Mouse (Mus musculus): ENCODE data around the gene Polr2j. TPM values are rescaled to one million over a fixed set of nuclear protein-coding genes. Genes with fewer than 3 reads are reported as not detected.
A peak's percentile ranks its signal among the peaks of the same experiment; 100 is the strongest.
"Not testable (repeated sequence)": the region's sequence is repeated elsewhere in the genome, so short reads cannot be mapped to it uniquely, and the experiment has no call there.

Polr2j gene
- polyA plus RNA-seq, 1 experiment from 2014 or later: 200 TPM

GRCm38 (mm10) chr5:136146936-136147335 lies 30.5 kb downstream of the Polr2j start:
- Histone ChIP-seq H3K4me2 (no peak overlapping the region), H3K4me3 (no peak overlapping the region), H3K9ac (no peak overlapping the region), H3K9me3 (no peaks in the 10 kb centered on the region), H3K36me3 (replicated peaks) (peaks cover 3% of the 10 kb centered on the region; the same call in 1 of the 2 replicates), H3K27ac (no peak overlapping the region), H3K27me3 (replicated peaks) (no peaks in the 10 kb centered on the region), H3K4me1 (no peaks in the 10 kb centered on the region)
- no peak for ATAC-seq (replicated peaks)
- WGBS: 96% methylated on average over 1 of the region's 1 CpGs

- ATAC-seq (replicated peaks): no peak
- H3K27ac ChIP-seq: no peak overlapping the region
- 71% methylated on average over 8 of the region's 8 CpGs for WGBS
- H3K9ac ChIP-seq: no peak overlapping the region
- H3K4me2 ChIP-seq: no peak overlapping the region
- no peaks in the 10 kb centered on the region for H3K4me1 ChIP-seq
- H3K4me3 ChIP-seq: no peak overlapping the region
- no peaks in the 10 kb centered on the region for H3K36me3 ChIP-seq (replicated peaks)
- no peaks in the 10 kb centered on the region for H3K27me3 ChIP-seq (replicated peaks)
- no peaks in the 10 kb centered on the region for H3K9me3 ChIP-seq
Measured at GRCm38 (mm10) chr5:136147704-136148103, 31.3 kb downstream of the Polr2j start.

- H3K36me3 ChIP-seq (replicated peaks); H3K4me3 ChIP-seq; H3K27me3 ChIP-seq (replicated peaks); H3K27ac ChIP-seq; H3K9me3 ChIP-seq; H3K4me1 ChIP-seq; H3K4me2 ChIP-seq; ATAC-seq (replicated peaks); H3K9ac ChIP-seq: not testable (repeated sequence)
- WGBS: 74% methylated on average over 5 of the region's 5 CpGs
Measured at GRCm38 (mm10) chr5:136149134-136149576, 32.7 kb downstream of the Polr2j start.

GRCm38 (mm10) chr5:136152365-136152764 lies 35.9 kb downstream of the Polr2j start:
- H3K9me3 ChIP-seq: no peaks in the 10 kb centered on the region
- H3K4me1 ChIP-seq: no peaks in the 10 kb centered on the region
- no peaks in the 10 kb centered on the region for H3K36me3 ChIP-seq (replicated peaks)
- no peak overlapping the region for H3K9ac ChIP-seq
- no peak overlapping the region for H3K4me2 ChIP-seq
- no peaks in the 10 kb centered on the region for H3K27me3 ChIP-seq (replicated peaks)
- WGBS: 80% methylated on average over 8 of the region's 8 CpGs
- H3K4me3 ChIP-seq: no peak overlapping the region
- ATAC-seq (replicated peaks): no peak
- H3K27ac ChIP-seq: no peak overlapping the region

GRCm38 (mm10) chr5:136155399-136155798 lies 39.0 kb downstream of the Polr2j start:
- Histone ChIP-seq H3K9me3 (no peaks in the 10 kb centered on the region), H3K4me2 (no peak overlapping the region), H3K4me1 (no peaks in the 10 kb centered on the region), H3K27me3 (replicated peaks) (no peaks in the 10 kb centered on the region), H3K4me3 (no peak overlapping the region), H3K9ac (no peak overlapping the region), H3K27ac (no peak overlapping the region), H3K36me3 (replicated peaks) (peaks cover 1% of the 10 kb centered on the region; the same call in 1 of the 2 replicates)
- WGBS: 93% methylated on average over 5 of the region's 5 CpGs
- ATAC-seq (replicated peaks): no peak

- not testable (repeated sequence) for ATAC-seq (replicated peaks); H3K9ac ChIP-seq
- 91% methylated on average over 11 of the region's 12 CpGs for WGBS
Measured at GRCm38 (mm10) chr5:136160084-136160483, 43.7 kb downstream of the Polr2j start.

GRCm38 (mm10) chr5:136163807-136164474 lies 47.5 kb downstream of the Polr2j start:
- H3K4me2 ChIP-seq: no peak overlapping the region
- no peak overlapping the region for H3K4me3 ChIP-seq
- no peaks in the 10 kb centered on the region for H3K9me3 ChIP-seq
- H3K27me3 ChIP-seq (replicated peaks): no peaks in the 10 kb centered on the region
- H3K36me3 ChIP-seq (replicated peaks): peaks cover 12% of the 10 kb centered on the region; the same call in 1 of the 2 replicates
- no peaks in the 10 kb centered on the region for H3K4me1 ChIP-seq
- H3K27ac ChIP-seq: no peak overlapping the region
- WGBS: 61% methylated on average over 11 of the region's 11 CpGs
- no peak for ATAC-seq (replicated peaks)
- no peak overlapping the region for H3K9ac ChIP-seq

More at GRCm38 (mm10) chr5:136160084-136160483, 43.7 kb downstream of the Polr2j start:
- H3K4me3 ChIP-seq; H3K9me3 ChIP-seq; H3K27me3 ChIP-seq (replicated peaks); H3K4me2 ChIP-seq; H3K36me3 ChIP-seq (replicated peaks); H3K27ac ChIP-seq; H3K4me1 ChIP-seq: not testable (repeated sequence)

- Histone ChIP-seq H3K27ac (0 out of 2 replicates have a peak overlapping the region, but pooled peaks have one; percentile 55), H3K4me3 (no peak overlapping the region), H3K9me3 (no peaks in the 10 kb centered on the region), H3K4me2 (no peak overlapping the region), H3K27me3 (replicated peaks) (no peaks in the 10 kb centered on the region), H3K36me3 (replicated peaks) (peaks cover 12% of the 10 kb centered on the region; the same call in 1 of the 2 replicates), H3K4me1 (peaks cover 6% of the 10 kb centered on the region), H3K9ac (no peak overlapping the region)
- WGBS: 59% methylated on average over 8 of the region's 8 CpGs
- no peak for ATAC-seq (replicated peaks)
Measured at GRCm38 (mm10) chr5:136165246-136165645, 48.8 kb downstream of the Polr2j start.

GRCm38 (mm10) chr5:136167296-136167695 lies 50.9 kb downstream of the Polr2j start:
- H3K36me3 ChIP-seq (replicated peaks): 0 out of 2 replicates have a peak, but pooled peaks cover 6% of the 10 kb centered on the region
- 94% methylated on average over 4 of the region's 4 CpGs for WGBS

GRCm38 (mm10) chr5:136168071-136168470 lies 51.6 kb downstream of the Polr2j start:
- no peak overlapping the region for H3K4me2 ChIP-seq
- no peaks in the 10 kb centered on the region for H3K9me3 ChIP-seq
- 0 out of 2 replicates have a peak, but pooled peaks cover 6% of the 10 kb centered on the region for H3K36me3 ChIP-seq (replicated peaks)
- no peak overlapping the region for H3K9ac ChIP-seq
- H3K4me1 ChIP-seq: peaks cover 17% of the 10 kb centered on the region
- no peak overlapping the region for H3K4me3 ChIP-seq
- WGBS: 94% methylated on average over 3 of the region's 3 CpGs
- no peaks in the 10 kb centered on the region for H3K27me3 ChIP-seq (replicated peaks)
- ATAC-seq (replicated peaks): no peak
- no peak overlapping the region for H3K27ac ChIP-seq

More at GRCm38 (mm10) chr5:136167296-136167695, 50.9 kb downstream of the Polr2j start:
- ATAC-seq (replicated peaks): no peak
- Histone ChIP-seq H3K27ac (no peak overlapping the region), H3K4me1 (peaks cover 17% of the 10 kb centered on the region), H3K9me3 (no peaks in the 10 kb centered on the region), H3K4me2 (no peak overlapping the region), H3K9ac (no peak overlapping the region), H3K27me3 (replicated peaks) (no peaks in the 10 kb centered on the region), H3K4me3 (no peak overlapping the region)

GRCm38 (mm10) chr5:136169626-136170511 lies 53.4 kb downstream of the Polr2j start:
- Histone ChIP-seq H3K27me3 (replicated peaks) (no peaks in the 10 kb centered on the region), H3K9me3 (no peaks in the 10 kb centered on the region), H3K9ac (peak overlapping the region; percentile 82), H3K4me2 (peak overlapping the region; percentile 67), H3K4me1 (peaks cover 28% of the 10 kb centered on the region), H3K27ac (peak overlapping the region; percentile 85), H3K36me3 (replicated peaks) (0 out of 2 replicates have a peak, but pooled peaks cover 6% of the 10 kb centered on the region), H3K4me3 (peak overlapping the region; percentile 64)
- 10% methylated on average over 15 of the region's 15 CpGs for WGBS
- peak; percentile 48 for ATAC-seq (replicated peaks)

All from midbrain, embryonic 15.5 days (tissue).